Mouse (Mus musculus): Measurements from ENCODE around the gene Adarb2. TPM values are rescaled to one million over a fixed set of nuclear protein-coding genes. Genes with fewer than 3 reads are reported as not detected.

The Adarb2 gene
- polyA plus RNA-seq, 1 experiment from 2014 or later, result 24.7 TPM

- no peak overlapping the region for H3K4me2 ChIP-seq
- no peak overlapping the region for H3K27ac ChIP-seq (replicated peaks)
- no peak overlapping the region for H3K4me3 ChIP-seq (replicated peaks)
- H3K9me3 ChIP-seq (replicated peaks), result no peaks in the 10 kb centered on the region
- no peaks in the 10 kb centered on the region for H3K36me3 ChIP-seq
- no peaks in the 10 kb centered on the region for H3K4me1 ChIP-seq
- 85% methylated on average over 3 of the region's 3 CpGs for WGBS
- no peaks in the 10 kb centered on the region for H3K27me3 ChIP-seq (replicated peaks)
- ATAC-seq (ENCODE audit: low FRiP score), result no peak
- no peak overlapping the region for H3K9ac ChIP-seq (replicated peaks)
Measured at GRCm38 (mm10) chr13:8457831-8458230, 255.2 kb downstream of the Adarb2 start.

DNA sequence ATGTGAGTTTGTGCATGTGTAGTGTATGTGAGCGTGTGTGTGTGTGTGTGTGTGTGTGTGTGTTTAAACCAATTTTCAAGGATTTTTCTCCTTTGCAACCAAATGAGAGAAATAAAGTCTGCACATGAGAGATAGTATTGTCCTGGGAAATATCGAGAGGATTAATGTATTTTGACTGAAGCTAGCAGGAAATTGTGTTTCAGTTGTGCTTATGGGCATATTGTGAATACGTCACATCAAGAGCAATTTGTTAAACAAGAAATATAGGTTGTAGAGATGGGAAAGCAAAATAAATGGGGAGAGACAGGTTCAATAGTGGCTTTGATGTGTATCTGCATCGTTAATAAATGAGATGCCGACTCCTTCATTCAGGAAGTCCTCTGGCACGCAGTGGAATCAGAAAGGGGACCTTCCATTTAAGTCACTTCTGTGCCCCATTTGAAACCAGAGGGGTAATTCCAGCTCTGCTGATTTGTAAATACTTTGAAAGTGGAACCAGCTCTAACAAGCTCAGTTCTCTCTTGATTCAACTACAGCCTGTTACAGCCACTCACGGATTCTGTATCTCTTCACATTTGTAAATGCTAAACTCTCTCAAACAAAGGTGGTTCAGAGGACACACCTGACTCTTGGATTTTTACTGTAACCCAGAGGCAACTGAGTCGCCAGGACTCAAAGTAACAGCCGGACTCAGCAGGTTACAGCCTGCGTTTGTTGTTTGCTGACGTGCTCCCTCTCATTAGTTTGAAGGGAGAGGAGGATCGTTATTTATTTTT, 265.1 kb downstream of the Adarb2 start:
- Histone ChIP-seq H3K9ac (replicated peaks) (no peak overlapping the region), H3K4me3 (replicated peaks) (no peak overlapping the region), H3K27ac (replicated peaks) (no peak overlapping the region), H3K4me2 (peak overlapping the region; percentile 5; the same call in 1 of the 2 replicates), H3K27me3 (replicated peaks) (no peaks in the 10 kb centered on the region), H3K36me3 (no peaks in the 10 kb centered on the region), H3K4me1 (no peaks in the 10 kb centered on the region), H3K9me3 (replicated peaks) (no peaks in the 10 kb centered on the region)
- no peak for ATAC-seq (ENCODE audit: low FRiP score)
- WGBS, result 63% methylated on average over 12 of the region's 12 CpGs

DNA sequence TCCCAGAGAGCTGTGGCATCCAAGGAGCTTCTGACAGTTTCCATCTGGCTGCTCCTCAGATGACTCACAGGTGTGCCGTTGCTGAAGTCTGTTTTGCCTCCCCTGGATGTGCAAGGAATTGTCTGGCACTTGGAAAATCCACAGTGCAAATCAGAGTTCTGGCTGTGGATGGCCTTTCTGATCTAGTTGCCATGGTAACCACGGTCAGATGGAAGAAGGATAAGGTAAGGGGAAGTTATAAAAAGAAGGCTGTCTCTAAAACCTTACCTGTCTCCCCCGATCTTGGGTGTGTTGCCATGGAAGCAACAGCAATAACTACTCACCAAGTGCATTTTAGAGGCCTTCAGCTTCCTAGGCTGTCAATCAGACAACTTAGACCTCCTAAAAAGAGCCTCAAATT, 273.6 kb downstream of the Adarb2 start:
- H3K36me3 ChIP-seq, result no peaks in the 10 kb centered on the region
- ATAC-seq (ENCODE audit: low FRiP score), result peak; percentile 55
- H3K4me3 ChIP-seq (replicated peaks), result no peak overlapping the region
- 69% methylated on average over 3 of the region's 3 CpGs for WGBS
- 0 out of 2 replicates have a peak, but pooled peaks cover 2% of the 10 kb centered on the region for H3K4me1 ChIP-seq
- no peak overlapping the region for H3K4me2 ChIP-seq
- no peak overlapping the region for H3K27ac ChIP-seq (replicated peaks)
- H3K9me3 ChIP-seq (replicated peaks), result no peaks in the 10 kb centered on the region
- H3K27me3 ChIP-seq (replicated peaks), result no peaks in the 10 kb centered on the region
- no peak overlapping the region for H3K9ac ChIP-seq (replicated peaks)

GRCm38 (mm10) chr13:8478731-8479130, 276.1 kb downstream of the Adarb2 start:
- ATAC-seq (ENCODE audit: low FRiP score), result no peak
- WGBS, result 93% methylated on average over 1 of the region's 1 CpGs
- H3K9ac ChIP-seq (replicated peaks), result no peak overlapping the region
- no peak overlapping the region for H3K4me3 ChIP-seq (replicated peaks)
- no peaks in the 10 kb centered on the region for H3K36me3 ChIP-seq
- no peaks in the 10 kb centered on the region for H3K9me3 ChIP-seq (replicated peaks)
- H3K4me1 ChIP-seq, result 0 out of 2 replicates have a peak, but pooled peaks cover 2% of the 10 kb centered on the region
- H3K27me3 ChIP-seq (replicated peaks), result no peaks in the 10 kb centered on the region
- no peak overlapping the region for H3K4me2 ChIP-seq
- no peak overlapping the region for H3K27ac ChIP-seq (replicated peaks)

DNA sequence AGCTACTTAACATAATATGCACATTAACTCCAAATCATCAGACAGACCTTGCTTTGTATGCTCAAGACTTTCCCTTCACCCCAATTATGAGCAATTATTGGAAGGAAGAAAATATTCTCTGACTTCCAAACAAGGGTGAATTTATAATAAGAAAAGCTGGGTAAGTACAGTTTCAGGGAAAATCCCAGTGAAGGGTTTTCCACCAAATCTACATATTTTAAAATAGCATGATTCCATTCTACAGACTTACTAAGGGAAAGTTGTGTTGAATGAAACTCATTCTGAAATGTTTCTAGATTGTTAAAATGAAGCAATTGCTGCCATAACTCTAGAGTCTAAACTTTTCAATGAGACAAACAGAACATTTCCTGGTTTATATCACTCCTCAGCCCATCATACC, 277.3 kb downstream of the Adarb2 start:
- Histone ChIP-seq H3K27ac (replicated peaks) (no peak overlapping the region), H3K27me3 (replicated peaks) (no peaks in the 10 kb centered on the region), H3K4me2 (no peak overlapping the region), H3K4me3 (replicated peaks) (no peak overlapping the region), H3K9me3 (replicated peaks) (no peaks in the 10 kb centered on the region), H3K9ac (replicated peaks) (no peak overlapping the region), H3K36me3 (no peaks in the 10 kb centered on the region), H3K4me1 (peaks cover 11% of the 10 kb centered on the region; the same call in 1 of the 2 replicates)
- ATAC-seq (ENCODE audit: low FRiP score), result no peak

GRCm38 (mm10) chr13:8481347-8481746, 278.7 kb downstream of the Adarb2 start:
- no peaks in the 10 kb centered on the region for H3K36me3 ChIP-seq
- 45% methylated on average over 3 of the region's 3 CpGs for WGBS

GRCm38 (mm10) chr13:8484592-8485272, 282.1 kb downstream of the Adarb2 start:
- Histone ChIP-seq H3K9me3 (replicated peaks) (no peaks in the 10 kb centered on the region), H3K9ac (replicated peaks) (no peak overlapping the region), H3K27ac (replicated peaks) (peak overlapping the region; percentile 48), H3K4me2 (no peak overlapping the region), H3K36me3 (no peaks in the 10 kb centered on the region), H3K27me3 (replicated peaks) (no peaks in the 10 kb centered on the region), H3K4me1 (peaks cover 16% of the 10 kb centered on the region; the same call in 1 of the 2 replicates), H3K4me3 (replicated peaks) (no peak overlapping the region)
- peak; percentile 87 for ATAC-seq (ENCODE audit: low FRiP score)
- 13% methylated on average over 4 of the region's 4 CpGs for WGBS

More at GRCm38 (mm10) chr13:8481347-8481746, 278.7 kb downstream of the Adarb2 start:
- Histone ChIP-seq H3K4me3 (replicated peaks) (no peak overlapping the region), H3K27me3 (replicated peaks) (no peaks in the 10 kb centered on the region), H3K9me3 (replicated peaks) (no peaks in the 10 kb centered on the region), H3K27ac (replicated peaks) (no peak overlapping the region), H3K4me2 (no peak overlapping the region), H3K9ac (replicated peaks) (no peak overlapping the region), H3K4me1 (peaks cover 12% of the 10 kb centered on the region; the same call in 1 of the 2 replicates)
- no peak for ATAC-seq (ENCODE audit: low FRiP score)

- Histone ChIP-seq H3K9ac (replicated peaks) (no peak overlapping the region), H3K4me3 (replicated peaks) (no peak overlapping the region), H3K27me3 (replicated peaks) (no peaks in the 10 kb centered on the region), H3K4me1 (peaks cover 16% of the 10 kb centered on the region; the same call in 1 of the 2 replicates), H3K27ac (replicated peaks) (no peak overlapping the region), H3K4me2 (no peak overlapping the region), H3K9me3 (replicated peaks) (no peaks in the 10 kb centered on the region), H3K36me3 (no peaks in the 10 kb centered on the region)
- 61% methylated on average over 5 of the region's 5 CpGs for WGBS
- no peak for ATAC-seq (ENCODE audit: low FRiP score)
Measured at GRCm38 (mm10) chr13:8487756-8488434, 285.2 kb downstream of the Adarb2 start.

- H3K27ac ChIP-seq (replicated peaks), result no peak overlapping the region
- 84% methylated on average over 5 of the region's 5 CpGs for WGBS
- no peaks in the 10 kb centered on the region for H3K4me1 ChIP-seq
- no peak overlapping the region for H3K9ac ChIP-seq (replicated peaks)
- H3K4me2 ChIP-seq, result no peak overlapping the region
- H3K36me3 ChIP-seq, result no peaks in the 10 kb centered on the region
- no peaks in the 10 kb centered on the region for H3K27me3 ChIP-seq (replicated peaks)
- no peak for ATAC-seq (ENCODE audit: low FRiP score)
- no peak overlapping the region for H3K4me3 ChIP-seq (replicated peaks)
- H3K9me3 ChIP-seq (replicated peaks), result no peaks in the 10 kb centered on the region
Measured at GRCm38 (mm10) chr13:8493363-8493762, 290.7 kb downstream of the Adarb2 start.

DNA sequence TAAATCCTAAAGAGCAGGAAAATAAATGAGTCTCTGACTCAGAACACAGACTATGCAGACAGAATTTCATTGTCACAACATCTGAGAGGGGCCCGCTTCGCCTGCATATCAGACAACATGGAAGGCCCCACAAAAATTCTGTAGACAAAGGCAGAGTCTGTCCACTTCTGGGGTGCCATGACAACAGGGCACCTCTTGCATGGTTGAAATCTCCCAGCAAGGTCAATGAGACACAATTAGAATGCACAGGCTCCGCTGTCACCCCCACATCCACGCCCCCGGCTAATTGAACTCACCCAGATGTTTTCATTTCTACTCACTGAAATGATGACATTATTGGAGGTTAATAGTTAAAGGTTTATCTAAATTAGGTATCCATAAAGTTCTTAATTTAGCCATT, 296.9 kb downstream of the Adarb2 start:
- 52% methylated on average over 5 of the region's 5 CpGs for WGBS
- Histone ChIP-seq H3K9me3 (replicated peaks) (no peaks in the 10 kb centered on the region), H3K4me1 (no peaks in the 10 kb centered on the region), H3K9ac (replicated peaks) (no peak overlapping the region), H3K4me3 (replicated peaks) (no peak overlapping the region), H3K4me2 (no peak overlapping the region), H3K27ac (replicated peaks) (no peak overlapping the region), H3K36me3 (no peaks in the 10 kb centered on the region), H3K27me3 (replicated peaks) (no peaks in the 10 kb centered on the region)
- ATAC-seq (ENCODE audit: low FRiP score), result no peak

GRCm38 (mm10) chr13:8511069-8511817, 308.6 kb downstream of the Adarb2 start:
- H3K27ac ChIP-seq (replicated peaks), result no peak overlapping the region
- WGBS, result 63% methylated on average over 7 of the region's 7 CpGs

More at GRCm38 (mm10) chr13:8511069-8511817, 308.6 kb downstream of the Adarb2 start:
- Histone ChIP-seq H3K9me3 (replicated peaks) (no peaks in the 10 kb centered on the region), H3K27me3 (replicated peaks) (no peaks in the 10 kb centered on the region), H3K9ac (replicated peaks) (no peak overlapping the region), H3K4me3 (replicated peaks) (no peak overlapping the region), H3K36me3 (no peaks in the 10 kb centered on the region), H3K4me1 (peaks cover 4% of the 10 kb centered on the region), H3K4me2 (no peak overlapping the region)
- ATAC-seq (ENCODE audit: low FRiP score), result no peak
